Mouse (Mus musculus) embryo, embryonic 10.5 days (tissue): ENCODE results near the gene Ccdc184.

Experiments
- DNase-seq: peaks from one replicate; pipeline ENCODE4 v3.0.0-alpha.2; 2015; ENCODE audit warnings: low spot score

The Ccdc184 gene

DNA sequence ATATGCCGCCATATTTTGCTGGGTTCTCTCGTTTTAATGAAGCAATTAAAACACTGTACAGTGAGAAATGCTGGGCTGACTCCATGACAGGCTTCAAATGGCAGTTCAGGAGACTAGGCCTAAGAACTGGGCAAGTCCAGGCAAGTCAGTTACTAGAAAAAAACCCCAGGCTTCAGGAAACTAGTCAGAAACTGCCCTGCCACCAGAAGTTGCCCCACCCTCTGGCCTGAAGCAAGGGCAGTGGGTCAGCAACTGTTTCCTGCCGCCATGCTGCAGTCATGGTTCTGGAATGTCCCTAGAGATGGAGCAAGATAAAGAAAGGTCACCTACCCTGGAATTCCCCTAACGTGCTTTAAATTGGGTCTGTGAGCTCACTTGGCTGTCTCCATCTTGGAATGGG, 11.0 kb upstream of the Ccdc184 start:
- DNase-seq = no peak

DNA sequence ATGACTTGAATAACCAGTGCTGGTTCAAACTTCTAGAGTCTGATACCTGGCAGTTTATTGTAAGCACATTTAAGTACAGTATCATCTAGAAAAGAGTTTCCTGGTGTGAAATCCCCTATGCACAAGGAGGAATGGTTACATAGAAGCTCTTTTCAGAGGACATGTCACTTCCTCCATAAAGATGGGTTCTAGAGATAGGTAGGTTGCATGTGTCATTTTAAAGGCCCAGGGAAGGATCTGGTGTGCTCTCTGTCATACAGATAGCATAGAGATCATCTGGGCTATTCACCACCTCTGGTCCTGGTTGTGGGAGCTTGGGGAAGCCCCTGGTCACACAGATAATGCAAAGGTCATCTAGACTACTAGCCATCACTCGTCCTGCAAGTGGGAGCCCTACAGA, 9.7 kb upstream of the Ccdc184 start:
- DNase-seq = no peak

DNA sequence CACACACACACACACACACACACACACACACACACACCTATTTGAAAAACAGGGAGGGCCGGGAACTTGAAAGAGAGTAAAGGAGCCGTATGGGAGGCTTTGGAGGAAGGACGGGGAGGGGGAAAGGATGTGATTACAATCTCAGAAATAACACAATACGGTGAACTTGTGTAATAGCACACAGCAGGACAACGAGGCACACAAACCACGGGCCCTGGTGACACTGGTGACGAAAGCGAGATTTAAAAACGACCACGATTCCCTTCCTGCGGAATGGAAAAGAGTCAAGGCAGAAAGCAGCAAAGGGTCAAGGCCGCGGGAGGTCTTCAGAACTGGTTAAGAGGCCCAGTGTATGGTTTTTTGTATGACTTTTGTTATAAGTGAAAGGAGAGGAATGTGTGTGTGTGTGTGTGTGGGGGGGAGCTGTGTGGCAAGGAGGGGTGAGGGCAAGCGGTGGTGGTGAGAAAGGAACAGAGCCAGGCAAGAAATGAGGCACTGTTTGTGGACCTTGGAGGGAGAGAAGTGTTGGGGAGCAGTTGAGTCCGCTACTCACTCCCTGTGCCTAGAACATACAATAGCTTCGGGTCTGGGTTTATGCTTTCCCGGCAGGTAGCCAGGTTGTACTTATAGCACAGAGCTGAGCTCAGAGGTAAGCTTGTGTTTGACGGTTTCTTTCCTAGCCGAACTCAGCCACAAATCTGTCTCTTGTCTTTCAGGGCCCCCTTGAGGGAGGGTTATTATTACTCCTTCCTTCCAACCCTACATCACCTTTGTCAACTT, 5.7 kb upstream of the Ccdc184 start:
- DNase-seq = no peak

DNA sequence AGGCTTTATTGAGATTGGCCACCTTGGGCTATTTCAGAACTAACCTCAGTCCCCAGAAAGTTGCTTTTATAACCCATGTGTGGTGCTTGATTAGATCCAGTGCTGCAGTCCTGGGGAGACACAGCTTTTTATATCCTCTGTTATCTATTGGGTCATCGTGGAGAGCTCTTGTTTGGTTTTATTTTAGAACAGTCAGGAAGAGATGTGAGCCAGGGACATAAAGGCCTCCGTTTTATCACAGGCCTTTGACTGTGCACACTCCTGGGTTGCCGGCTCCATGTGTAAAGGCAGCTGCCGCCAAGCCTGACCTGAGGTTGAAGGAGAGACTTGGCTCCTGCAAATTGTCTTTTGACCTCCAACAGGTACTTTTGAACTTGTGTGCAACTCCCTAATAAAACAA, 4.4 kb upstream of the Ccdc184 start:
- DNase-seq = no peak

DNA sequence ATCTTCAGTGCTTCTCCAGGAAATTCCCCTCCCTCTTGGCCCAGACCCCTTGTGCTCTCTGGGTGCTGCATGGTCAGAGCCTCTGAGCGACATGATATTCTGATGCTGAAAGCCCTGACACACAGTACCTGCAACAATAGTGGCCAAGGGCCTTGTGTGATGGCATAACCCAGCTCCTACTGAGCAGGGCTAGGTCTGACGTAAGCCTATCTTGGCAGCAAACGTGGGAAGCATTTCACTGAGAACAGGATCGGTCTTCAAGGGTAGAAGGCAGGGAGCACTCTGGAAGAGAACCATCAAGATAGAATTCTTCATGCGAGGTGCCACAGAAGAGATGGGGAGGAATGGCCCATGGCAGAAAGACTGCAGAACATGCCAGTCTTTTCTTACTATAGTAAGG, 1.4 kb upstream of the Ccdc184 start, which contains the start of gene Asb8:
Gene Asb8 (minus strand): TSS at position 101 of the 400 bp plus-strand sequence.
- no peak for DNase-seq

DNA sequence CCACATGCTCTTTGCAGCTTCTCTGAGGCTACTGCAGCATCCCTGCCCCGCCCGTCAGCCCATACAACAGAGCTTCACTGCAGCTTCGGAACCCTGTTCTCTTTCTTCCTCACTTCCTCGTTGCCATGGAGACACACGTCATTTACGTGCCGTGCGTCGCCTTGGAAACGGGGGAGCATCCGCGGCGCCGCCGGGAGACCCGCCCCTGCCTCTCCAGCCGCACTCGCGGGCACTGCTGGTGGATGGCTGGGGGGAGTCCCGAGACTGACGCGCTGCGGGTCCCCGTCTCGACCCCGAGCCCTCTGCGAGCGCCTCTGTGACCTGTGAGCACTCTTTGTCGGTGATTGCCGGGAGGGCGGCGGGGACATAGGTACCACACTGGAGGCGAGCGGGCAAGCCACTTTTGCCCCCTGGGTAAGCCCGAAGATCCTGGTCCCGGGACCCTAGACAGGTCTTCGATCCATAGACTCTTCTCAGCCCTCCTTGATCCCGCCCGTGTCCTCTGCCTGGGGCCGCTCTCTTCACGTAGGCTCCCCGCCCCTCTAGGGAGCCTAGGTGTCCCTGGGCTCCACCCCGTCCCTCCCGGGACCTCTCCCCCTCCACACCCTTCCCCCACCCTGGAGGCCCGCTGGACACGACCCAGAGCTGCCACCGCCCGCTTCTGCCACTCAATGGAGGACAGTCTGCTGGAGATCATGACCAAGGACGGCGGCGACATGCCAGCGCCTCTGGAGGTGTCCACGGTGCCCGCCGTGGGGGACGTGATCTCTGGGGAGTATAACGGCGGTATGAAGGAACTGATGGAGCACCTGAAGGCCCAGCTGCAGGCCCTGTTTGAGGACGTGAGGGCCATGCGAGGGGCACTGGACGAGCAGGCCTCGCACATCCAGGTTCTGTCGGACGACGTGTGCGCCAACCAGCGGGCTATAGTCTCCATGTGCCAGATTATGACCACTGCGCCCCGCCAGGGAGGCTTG, 975 bp downstream of the Ccdc184 start:
- DNase-seq = peak; percentile 97

DNA sequence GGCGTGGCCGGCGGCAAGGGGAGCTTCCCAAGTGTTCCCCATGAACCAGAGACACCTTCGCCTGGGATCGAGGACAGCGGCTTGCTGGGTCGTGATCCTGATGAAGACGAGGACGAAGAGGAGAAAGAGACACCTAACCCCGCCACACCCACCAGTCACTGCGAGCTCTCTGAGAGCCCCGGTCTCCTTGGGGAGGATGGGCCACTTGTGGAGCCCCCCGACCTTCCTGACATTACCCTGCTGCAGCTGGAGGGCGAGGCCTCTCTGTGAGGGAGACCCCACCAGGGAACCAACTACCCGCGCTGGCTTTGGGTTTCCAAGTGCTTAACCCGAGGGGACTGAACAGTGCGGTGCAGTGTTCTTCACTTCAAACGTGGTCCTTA, 1.7 kb downstream of the Ccdc184 start:
- DNase-seq = no peak

DNA sequence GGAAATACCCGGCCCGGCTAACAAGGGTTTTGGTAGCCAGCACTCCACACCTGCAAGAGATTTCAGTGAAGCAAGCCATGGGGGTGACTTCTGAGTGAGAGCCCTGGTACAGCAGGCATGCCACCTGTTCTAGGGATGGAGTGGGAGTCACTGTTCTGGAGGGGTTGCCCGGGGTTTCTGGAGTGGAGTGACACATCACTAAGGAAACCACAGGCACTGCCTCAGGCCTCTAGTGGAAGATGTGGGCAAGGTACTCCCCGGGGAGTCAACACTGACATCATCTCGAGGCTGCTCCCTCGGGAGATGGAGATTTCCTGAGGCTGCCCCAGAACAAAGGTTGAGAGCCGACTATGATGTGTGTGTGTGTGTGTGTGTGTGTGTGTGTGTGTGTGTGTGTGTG, 3.4 kb downstream of the Ccdc184 start:
- DNase-seq = no peak

DNA sequence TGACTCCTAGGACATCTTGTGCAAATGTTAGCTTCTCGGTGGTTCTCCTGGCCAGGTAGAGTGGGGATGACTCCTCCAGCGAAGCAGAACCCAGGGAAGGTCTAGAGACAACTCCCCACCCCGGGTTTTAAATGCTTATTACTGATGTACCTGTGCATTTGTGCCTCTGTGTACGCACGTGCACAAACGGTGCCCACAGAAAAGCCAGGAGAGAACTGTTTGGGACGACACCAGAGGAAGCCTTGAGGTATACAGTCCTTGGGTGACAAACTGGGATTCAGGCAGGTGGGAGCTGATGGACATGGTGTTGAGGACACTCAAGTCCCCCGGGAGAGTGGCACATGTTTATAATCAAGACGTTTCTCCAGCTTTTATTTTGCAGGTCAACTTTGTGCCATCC, 4.0 kb downstream of the Ccdc184 start:
- DNase-seq = no peak

DNA sequence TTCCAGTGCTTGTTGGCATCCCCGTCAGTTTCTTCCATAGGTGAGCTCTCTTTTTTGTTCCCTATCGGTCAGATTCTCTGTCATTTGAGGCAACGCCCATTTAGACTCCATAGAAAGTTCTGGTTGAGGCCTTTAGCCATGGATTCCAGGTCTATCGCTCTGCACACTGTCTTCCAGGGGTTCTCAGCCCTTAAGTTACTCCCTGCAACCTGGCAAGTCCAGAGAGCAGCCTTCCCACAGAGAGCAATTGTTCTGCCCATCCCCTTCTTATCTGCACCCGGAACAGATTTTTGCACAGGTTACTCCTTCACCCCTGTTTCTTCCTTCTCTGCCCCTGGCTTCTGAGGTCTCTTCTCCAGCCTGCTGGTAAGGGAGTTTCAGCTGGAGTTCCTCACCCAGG, 5.2 kb downstream of the Ccdc184 start:
- DNase-seq = no peak

DNA sequence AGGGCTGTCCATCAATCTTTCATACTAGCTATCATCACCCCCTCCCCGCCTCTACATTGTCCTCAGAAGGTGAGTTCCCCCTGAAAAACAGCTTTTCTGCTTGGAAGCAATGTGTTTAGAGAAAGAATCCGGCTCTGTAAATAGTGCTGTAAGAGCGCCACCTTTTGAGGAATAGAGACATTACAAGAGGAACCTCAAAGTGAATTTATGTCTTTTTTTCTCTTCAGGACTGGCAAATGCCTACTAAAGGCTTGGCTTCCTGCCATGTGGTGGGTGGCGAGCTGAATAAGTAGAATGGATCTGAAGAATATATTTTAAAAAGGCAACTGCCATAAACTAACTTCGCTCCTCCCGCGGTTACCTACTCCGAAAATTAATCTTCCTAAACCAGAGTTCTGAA, 6.9 kb downstream of the Ccdc184 start:
- peak; percentile 87 for DNase-seq

DNA sequence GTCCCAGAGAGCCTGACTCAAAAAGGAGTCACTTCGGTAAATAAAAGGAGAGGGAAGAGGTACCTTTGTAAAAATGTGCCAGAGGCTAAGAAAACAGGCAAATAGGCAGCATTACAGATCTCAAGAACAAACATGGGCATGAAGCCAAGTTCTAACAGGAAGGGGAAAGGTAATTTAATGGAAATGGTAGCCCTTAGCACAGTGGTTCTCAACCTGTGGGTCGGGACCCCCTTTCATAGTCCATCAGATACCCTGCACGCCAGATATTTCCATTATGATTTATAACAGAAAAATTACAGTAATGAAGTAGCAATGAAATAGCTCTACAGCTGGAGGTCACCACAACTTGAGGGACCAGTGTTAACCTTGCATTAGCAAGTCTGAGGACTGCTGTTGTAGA, 10.4 kb downstream of the Ccdc184 start:
- DNase-seq = no peak

DNA sequence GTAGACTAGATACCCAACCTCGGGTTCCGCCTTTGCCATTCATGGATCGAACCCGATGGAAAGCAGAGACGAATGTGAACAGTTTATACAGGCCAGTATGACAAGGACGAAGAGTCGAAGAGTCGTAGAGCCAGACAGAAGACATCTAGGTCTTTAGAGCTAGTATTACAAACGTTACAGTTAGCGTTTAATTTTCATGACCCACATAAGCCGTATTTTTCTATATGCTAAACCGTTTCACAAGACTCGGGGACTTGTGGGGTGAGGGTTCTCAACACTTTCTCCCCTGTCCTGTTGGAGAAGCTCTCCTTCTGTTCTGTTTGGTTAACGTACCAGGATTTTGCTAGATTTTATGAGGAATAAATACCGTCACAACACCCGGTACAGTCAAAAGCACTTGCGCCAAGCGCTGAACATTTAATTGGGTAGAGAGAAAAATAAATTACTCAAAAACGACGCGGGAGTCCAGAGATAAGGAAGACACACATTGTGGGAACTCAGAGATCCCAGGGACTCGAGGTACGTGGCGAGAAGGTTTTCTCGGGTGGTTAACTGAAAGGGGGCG, 13.7 kb downstream of the Ccdc184 start:
- DNase-seq = no peak

DNA sequence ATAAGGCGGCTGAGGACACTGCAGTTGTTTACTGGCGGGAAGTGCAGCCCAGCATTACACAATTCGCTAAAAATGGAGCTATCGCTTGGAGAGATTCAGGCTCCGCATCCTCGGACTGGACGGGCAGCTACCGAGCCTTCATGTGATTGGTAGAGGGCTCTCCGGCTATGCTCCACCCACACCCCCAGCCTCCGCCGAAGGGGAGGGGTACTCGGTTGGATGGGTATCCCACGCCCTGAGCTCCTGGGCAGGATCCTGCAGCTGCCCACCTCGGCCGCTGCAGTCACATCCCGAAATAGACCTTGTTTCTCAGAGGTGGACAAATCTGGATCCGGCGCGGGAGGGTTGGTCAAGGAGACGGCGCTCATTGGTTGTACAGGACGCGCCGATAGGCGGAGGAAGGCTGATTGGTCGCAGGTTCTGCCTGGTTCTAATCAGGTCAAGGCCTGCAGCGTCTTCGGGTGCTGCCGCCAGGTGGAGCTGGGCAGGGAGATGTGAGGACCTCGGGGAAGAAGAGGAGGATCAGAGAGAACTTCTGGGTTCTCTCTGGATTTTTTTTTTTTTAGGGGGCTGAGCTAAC, 14.3 kb downstream of the Ccdc184 start:
- DNase-seq = peak; percentile 96

DNA sequence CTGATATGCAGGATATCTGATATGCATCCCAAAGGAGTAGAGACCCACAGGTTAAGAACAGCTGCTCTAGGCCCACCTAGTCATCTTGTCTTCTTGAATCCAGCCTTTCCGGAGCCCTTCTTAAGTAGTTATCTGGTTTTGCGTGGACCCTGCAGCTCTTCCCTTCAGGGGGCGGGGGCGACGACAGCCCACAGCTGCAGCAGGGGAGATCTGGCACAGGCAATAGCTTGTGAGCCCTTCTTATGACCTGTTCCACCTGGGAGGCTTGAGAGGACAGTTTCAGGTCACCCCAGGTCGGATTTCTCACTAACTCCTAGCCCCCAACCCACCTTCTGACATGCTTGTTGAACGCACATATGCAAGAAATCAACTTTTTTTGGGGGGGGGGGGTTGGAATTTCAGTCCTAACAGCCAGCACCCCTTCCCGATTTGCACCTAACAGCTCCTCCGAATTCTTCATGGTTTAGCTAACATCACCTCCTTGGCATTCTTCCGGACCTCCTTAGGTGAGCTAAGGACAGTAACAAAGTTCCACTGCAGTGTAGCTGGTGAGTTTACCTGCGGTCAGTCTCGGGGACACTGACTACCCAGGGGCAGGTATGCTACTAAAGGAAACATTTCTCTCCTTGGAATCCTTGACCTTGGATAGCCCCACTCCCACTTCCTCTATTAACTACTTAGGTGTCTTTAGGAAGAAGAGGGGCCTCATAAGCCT, 15.1 kb downstream of the Ccdc184 start:
- no peak for DNase-seq

DNA sequence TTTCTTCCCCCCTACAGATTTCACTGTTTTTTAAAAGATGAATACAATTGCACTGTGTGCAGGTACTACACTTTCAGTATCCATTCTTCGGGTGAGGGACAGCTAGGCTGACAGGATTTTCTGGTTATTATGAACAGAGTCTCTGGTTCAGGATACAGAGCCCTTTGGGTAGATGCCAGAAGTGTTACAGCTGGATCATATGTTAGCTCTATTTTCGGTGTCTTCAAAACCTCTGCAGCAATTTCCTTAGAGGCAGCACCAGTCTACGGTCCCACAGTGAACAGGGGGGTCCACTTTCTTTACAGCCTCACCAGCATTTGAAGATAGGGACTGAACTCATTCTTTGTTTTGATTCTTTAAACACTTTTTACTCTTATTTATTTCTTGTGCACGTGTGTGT, 17.5 kb downstream of the Ccdc184 start:
- DNase-seq = no peak

DNA sequence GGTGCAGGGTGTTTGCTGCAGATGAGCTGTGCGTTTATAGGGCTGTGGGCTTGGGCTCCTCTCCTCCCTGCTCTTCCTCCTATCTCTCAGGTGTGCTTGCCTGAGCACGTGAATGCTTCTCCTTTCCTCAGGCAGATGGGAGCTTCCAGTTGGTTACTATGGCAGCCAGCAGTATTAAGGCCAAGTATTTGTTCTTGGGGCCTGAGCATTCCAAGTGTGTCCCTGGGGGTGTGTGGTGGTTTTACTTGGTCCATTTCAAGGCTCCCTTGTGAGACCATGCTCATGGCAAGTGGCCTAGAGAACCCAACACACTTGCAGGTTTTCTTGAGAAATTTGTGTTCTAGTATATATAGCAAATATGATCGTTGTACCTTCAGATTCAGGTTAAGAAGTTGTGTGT, 28.5 kb downstream of the Ccdc184 start, which contains the start of gene Olfr288:
Gene Olfr288 (minus strand): TSS at position 101 of the 400 bp plus-strand sequence.
- no peak for DNase-seq

DNA sequence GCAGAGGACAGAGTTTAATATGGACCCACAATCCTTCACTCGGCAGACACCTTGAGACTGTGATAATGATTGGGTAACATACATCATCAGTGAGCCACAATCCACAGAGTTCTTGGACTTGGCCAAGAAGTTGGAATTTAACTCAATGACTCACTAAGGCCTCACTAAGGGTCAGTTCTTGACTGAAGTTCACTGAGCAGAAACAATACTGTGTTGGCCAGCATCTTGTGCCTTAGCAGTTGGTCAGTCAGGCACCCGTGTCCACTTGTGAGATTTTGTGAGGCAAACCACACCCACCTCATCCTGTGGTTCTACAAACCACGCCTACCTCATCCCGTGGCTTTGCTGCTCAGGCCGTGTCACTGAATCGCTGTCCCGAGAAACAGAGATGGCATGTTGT, 42.7 kb downstream of the Ccdc184 start:
- no peak for DNase-seq

DNA sequence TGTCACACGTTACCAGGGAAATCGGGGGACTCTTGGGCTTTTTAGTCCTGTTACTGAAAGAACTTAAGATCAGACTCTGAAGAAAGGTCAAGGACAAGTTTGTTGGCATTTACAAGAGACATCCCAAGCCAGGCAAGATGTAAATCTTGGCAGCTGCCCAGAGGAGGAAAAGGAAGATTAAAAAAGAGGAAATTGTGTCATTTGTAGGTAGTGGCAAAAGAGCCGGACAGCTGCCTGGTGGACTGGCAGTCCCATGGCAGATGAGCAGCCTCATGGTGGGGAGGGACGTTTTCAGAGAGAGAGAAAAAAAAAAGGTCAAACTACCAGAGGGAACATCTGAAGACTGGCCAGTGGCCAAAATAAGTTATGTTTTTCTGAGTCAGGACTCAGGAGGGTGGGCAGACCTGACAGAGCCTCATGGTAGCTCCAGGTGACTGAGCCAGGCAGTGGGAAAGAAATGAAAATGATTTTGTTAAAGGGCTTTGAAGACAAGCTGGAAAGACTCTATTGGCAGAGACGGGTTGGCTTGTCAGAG, 46.4 kb downstream of the Ccdc184 start:
- DNase-seq = no peak

DNA sequence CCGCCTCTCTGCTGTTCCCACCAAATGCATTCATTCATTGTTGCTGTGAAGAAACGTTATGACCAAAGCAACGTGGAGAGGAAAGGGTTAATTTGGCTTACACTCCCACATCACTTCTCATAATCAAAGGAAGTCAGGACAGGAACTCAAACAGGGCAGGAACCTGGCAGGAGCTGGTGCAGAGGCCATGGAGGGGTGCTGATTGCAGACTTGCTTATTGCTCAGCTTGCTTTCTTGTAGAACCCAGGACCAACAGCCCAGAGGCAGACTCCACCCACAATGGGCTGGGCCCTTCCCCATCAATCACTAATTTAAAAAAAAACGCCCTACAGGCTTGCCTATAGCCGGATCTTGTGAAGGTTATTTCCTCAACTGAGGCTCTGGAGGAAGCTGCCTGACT, 47.2 kb downstream of the Ccdc184 start:
- no peak for DNase-seq
